Mouse (Mus musculus) layer of hippocampus, postnatal 14 days (tissue): Measurements from ENCODE around the gene Map3k9. TPM values are rescaled to one million over a fixed set of nuclear protein-coding genes. Genes with fewer than 3 reads are reported as not detected.

Experiments used
- DNase-seq, 2 experiments: peaks; one replicate each; pipeline ENCODE4 v3.0.0; 2021 to 2022; ENCODE audit warnings: low spot score in 2 of 2, mixed read lengths in 1 of 2
- total RNA-seq, 2 experiments: library from RNA; stranded (reverse); gene quantifications; 2 replicates each; pipeline ENCODE4 v1.2.3; 2021

The Map3k9 gene
- total RNA-seq, 2 experiments from 2014 or later = 36.6 to 44.4 TPM

DNA sequence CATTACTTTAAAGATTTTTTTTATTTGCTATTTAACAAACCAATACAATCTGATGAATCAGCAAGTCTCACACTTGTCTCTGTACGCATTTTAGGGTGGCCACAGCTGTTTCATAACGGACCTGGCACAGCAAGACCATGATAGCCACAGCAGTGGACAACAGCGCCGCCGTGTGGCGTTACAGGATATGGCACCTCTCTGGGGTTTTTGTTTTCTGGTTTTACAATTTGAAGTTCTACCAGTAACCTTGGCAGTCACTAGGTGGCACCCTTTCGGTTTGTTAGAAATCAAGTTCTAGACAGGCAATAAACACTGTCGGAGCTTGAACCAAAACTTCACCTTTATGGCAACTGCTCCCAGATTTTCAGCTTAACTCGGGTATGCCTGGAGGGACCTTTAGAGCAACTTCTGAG, 7.7 kb upstream of the Map3k9 start:
- peak; percentile 95 for DNase-seq

DNA sequence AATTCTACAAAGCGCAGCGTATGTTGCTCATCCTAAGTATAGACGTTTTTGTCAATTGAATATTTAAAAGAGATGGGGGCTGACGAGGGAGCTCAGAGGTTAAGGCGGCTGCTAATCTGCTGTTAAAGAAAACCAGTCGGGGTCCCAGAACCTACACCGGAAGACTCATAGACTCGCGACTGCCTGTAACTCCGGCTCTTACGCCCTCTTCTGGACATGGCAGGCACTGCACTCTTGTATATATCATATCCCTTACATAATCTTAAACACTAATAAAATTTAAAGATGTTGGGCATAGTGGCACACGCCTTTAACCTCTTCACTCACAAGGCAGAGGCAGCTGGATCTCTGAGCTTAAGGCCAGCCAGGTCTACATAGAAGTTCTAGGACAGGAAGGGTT, 6.3 kb upstream of the Map3k9 start:
- DNase-seq = no peak

DNA sequence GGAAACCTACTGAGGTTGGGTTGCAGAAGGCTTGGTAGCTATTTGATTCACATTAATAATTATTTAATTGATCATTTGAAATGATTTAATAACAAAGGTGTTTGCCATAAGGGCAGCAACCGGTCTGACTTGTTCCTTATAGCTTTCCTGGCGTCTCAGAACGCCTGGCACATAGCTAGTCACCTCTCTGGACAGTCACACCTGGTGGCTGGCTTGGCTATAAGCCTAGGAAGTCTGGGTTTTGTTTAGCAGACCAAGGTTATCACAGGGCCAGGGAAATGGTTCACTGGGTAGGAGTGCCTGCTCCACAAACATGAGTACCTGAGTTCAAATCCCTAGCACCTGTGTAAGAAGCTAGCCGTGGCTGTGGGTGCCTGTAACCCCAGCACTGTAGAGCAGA, 2.3 kb upstream of the Map3k9 start:
- no peak for DNase-seq

DNA sequence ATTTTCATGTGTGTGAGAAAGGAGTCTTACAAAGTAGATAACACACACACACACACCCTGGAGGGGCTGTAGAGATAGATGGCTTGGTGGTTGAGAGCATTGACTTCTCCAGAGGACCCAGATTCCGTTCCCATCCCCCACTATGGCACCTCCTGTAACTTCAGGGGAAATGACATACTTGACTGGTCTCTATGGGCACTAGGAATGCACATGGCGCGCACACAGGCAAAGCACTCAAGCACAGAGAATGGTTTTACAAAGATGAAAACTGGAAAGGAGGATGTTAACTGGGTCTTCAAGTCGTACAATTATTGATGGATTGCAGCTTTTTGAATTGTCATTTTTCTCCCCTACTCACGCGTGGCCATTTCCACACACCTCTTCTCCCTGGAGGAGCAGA, 1.6 kb upstream of the Map3k9 start:
- DNase-seq = no peak

DNA sequence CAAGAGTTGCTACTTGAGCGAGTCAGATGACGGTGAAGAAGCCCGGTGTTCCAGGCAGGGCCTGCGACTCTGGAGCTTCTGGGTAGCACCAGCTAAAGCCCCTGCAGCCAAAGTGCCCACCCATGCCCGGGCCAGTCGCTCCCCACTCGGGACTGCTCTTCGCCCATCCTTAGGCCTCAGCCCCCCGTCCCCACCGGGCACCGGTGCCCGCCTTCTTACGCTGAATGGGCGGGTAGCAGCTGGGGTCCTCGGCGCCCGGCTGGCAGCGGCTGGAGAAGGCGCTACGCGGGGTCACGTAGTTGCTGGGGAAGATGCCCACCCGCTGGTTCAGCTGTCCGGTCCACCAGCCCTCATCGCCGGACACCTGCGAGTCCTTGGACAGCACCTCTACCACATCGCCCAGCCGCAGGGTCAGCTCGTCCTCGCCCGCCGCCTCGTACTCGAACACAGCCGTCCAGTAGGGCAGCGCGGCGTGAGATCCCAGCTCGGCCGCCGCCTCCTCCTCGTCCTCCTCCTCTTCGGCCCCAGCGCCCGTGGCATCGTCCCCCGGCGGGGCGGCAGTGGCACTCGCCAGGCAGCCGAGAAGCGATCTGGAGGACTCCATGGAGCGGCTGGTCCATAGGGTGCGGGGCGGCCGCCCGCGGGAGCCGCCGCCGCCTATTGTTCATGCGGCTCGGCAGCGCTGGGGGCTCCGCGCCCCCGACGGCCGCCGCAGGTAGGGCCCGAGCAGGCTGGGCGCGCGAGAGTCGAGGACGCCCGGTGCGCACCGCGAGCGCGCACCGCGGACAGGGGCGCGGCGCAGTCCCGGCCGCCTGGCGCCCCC, 493 bp downstream of the Map3k9 start:
- DNase-seq = peak in 1 of 2 experiments; percentile 30

DNA sequence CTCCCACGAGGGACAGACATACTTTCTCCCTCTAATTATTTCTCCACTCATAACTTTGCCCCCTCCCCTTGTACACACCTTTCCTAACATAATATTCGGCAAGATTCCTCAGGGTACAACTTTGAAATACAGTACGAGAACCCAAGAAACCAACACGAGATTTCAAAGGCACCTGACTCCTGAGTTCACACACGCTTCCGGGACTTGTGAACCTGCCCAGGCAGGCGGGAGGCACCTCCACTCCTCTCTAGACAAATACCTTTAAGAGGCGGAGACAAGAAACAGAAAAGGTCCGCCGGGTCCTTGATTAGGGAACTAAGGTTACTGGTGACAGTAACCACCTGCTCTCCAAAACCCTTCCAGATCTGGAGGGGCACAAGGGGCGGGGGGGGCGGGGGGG, 1.1 kb downstream of the Map3k9 start:
- no peak for DNase-seq

DNA sequence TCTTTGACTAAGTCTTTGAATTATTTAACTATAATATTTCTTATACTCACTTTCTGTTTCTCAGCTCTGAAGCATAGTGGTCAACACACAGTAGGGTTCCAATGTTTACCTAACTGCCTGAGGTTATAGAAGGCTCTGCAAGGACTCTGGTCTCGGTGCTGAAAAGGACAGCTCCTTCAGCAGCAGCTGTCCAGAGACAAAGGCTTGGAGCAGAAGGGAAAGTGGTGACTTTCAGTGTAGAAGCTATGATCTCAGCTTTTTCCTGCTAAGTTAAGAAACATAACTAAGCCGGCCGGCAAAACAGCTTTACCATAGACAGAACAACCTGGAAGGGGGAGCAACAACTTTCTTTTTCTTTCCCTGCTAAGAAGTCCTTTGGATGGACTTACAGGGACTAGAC, 4.8 kb downstream of the Map3k9 start:
- DNase-seq = no peak

DNA sequence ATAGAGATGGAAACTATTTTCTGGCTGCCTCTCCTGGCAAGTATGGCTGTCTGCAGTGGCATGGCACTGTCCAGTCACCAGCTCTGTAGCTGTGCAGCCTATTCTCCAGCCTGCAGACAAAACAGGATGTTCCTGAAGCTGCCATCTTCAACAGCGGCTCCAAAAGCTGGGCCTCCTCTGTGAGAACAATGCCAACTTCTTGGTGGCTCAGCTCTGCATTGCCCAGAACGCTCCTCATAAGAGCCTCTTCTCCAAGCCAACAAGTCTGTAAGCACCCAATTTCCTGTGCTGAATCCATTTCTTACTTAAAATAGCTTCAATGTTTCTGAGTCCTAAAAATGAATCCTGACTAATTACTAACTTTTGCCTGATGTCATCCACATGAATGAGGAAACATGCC, 5.3 kb downstream of the Map3k9 start:
- DNase-seq = no peak

DNA sequence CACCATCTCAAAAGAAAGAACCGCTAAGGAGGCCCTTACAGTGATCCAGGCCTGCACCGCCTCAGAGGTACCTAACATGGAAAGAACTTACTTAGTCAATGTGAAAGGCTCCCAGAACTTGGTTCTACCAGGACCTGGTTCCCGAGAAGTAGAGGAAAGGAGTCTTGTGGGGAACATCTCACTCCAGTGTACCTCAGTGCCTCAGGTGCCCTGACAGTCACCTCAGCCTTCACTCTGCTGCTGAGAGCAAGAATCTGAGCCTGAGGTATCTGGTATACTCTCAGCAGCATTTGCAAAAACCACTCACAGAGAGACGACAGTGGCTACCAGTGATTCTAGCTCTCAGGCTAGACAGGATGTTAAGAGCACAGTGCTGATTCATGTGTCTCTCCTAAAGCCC, 6.8 kb downstream of the Map3k9 start:
- no peak for DNase-seq

DNA sequence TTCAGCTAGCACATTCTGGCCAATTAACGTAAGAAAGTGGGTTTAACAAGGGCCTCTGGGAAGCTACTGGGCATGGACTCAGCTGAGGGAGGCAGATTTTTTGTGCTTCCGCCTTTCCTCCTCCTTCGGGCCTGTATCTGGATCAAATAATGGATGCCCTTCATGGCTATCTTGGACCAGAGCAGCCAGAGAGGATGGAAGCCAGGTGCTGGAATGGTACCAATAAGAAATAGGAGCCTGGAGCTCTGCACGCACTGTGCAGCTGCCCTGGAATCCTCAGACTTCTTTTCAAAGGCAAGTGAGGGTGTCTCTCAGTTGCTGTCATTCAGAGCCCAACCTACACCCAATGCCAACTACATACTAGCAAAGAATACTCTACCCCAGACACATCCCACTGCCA, 11.5 kb downstream of the Map3k9 start:
- no peak for DNase-seq

DNA sequence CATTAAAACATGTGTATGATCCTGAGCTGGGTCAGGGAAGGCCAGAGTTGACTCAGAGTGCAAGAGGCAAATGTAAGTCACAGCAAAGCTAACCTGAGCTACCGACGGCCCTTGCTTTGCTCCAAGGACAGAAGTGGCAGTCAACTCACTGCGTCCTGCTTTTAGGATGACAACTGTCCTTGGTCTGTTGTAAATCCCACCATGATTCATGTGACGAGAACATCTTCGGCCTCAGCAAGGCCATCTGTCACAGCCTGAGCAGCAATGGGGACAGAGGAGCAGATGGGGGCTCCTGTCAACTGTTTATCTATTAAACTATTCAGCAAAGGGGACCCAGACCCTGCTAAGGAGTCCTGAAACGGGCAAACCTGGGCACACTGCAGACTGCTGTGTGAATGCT, 15.6 kb downstream of the Map3k9 start:
- no peak for DNase-seq

DNA sequence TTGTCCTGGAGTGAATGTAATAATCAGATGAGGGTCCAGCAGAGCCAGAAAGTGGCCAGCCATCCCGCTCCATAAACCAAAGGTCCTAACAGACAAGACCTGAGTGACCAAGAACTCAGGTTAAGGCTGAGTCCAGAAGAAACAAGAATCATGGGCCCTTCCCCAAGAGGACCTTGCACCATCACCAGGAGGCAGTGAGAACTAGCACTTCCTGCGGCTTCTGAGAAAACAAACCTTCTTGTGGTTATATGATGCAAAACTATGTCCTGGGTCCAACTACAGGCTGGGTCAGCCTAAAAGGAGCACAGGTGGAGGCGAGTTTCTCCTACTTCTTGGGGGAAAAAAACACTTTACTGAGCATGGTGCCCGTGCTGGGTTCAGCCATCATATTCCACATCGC, 16.6 kb downstream of the Map3k9 start:
- no peak for DNase-seq

DNA sequence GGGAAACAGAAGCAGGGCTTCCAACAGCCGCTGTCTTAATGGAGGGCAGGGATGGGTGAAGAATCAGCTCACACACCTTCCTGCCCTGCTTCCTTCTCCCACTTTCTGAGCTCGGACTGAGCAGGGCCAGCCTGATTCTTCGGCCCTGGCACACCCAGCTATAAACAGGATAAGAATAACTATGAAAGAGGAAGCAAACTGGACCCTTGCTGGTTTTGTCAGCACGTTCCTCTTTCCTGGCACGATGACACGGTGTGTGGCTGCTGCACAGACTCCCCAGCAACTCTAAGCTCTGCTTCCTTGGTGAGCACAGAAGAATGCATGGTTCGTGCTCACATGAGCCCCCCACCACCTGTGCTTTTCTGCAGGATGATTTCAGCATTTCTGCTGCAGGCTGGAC, 26.3 kb downstream of the Map3k9 start:
- no peak for DNase-seq

DNA sequence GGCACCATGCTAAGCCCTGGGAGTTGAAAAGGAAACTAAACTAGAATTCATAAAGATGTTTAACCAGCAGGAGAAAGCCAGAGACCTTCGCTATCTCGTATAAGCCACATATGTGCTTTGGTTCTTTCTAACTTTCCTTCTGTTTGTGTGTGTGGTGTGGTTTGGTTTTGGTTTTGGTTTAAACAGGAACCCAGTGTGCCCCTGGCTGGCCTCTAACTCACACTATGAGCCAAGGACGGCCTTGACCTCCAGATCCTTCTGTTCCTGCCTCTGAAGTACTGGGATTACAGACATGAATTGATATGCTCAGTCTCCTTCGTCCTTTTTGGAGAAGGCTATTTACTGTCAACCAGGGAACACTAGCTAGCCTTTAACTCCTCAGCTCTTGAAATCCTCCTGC, 29.9 kb downstream of the Map3k9 start:
- no peak for DNase-seq

DNA sequence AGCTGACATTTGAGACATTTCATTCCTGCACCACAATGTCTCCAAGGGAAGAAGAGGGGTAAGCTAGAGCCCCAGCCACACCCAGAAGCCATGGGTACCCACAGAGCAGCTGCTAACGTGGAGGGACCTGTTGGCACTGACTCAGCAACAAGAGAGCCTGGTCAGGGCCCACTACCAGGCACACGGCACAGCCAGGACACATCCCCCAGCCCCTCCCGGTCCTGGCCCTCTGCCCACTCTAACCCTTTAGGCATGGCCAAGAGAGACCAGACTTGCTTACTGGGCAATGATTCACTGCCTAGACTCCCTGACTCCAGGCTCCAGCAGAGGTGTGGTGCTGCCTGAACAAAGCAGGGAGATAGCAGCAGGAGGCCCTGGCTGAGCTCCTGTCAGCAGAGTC, 32.1 kb downstream of the Map3k9 start:
- no peak for DNase-seq

DNA sequence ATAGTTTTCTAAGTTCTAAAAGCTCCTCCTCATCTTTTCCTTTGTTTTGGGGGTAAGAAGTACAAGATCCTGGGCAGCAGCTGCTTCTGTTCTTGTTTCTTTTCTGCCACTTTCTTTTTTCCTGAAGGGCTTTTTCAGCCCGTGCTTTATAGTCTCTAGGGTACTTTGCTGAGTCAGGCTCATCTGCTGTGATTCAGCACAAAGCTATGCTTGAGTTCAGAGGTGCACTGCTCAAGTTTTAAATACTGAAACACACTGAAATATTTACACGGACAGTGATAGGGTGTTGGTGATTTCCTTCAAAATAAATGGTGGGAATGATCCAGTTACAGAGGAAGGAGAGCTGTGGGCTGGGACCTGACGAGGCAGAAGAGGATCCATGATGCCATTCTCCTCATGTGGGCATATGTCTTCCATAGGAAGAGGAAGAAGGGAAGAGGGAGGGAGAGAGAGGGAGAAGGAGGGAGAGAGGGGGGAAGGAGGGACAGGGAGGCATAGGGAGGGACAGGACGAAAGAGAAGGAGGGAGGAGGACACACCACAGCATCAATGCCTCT, 32.9 kb downstream of the Map3k9 start:
- no peak for DNase-seq

DNA sequence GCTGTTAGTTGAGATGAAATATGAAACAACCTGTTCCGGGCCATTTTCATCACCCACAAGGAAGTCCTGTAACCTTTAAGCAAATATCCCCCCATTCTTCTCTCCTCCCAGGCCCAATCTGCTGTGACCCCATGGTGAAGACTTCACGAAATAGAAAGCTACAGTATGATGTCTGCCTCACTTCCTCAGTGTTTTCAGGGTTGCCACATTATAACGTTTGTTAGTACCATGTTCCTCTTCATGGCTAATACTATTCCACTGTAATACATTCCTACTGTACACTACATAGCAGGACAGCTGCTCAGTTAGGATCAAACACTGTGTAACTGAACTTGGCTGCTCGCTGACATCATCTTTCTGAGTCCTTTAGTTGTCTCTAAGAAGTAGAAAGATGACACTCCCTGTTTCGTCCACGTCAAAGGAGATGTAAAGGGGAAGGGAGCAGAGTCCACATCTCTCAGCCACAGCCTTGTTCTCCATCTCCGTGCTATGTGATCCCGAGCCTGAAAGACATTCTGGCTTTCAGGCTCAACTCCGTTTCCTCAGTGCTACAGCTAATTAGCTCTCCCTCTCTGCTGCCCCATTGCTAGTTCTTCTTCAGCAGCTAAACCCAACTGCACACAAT, 34.5 kb downstream of the Map3k9 start:
- DNase-seq = no peak

DNA sequence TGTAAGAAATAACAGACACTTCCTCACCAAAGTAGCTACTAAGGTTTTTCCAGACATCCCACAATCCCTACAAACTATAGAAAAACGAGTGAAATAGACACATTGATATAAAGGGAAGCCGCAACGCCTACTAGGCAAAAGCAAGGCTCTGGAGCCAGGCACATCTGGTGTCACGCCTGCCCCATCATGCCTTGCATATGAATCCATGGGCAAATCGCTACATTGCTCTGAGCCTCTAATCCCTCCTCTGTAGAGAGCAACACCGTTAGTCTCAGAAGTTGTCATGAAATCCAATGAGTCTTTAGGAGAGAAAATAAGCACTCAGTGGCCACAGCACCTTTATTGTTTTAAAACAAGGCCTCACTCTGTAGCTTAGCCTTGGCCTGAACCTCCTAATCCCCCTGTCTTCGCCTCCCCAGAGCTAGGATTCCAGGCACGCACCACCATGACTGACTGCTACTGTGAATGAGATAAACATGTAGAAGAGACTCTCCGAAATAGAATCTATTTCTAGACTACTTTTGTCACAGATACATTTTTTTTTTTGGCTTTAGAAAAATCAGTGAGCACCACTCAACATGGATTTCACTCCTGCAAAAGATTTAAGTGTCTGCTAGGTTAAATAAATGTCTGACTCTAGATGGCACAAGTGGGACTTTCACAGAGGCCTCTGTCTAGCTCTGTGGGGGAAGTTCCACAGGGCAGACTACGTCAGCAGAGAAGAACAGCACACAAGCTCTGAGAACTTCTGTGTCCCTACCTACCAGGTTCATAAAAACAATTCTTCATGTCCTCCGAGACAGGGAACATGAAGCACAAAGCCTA, 45.5 kb downstream of the Map3k9 start:
- peak in 1 of 2 experiments; percentile 28 for DNase-seq

DNA sequence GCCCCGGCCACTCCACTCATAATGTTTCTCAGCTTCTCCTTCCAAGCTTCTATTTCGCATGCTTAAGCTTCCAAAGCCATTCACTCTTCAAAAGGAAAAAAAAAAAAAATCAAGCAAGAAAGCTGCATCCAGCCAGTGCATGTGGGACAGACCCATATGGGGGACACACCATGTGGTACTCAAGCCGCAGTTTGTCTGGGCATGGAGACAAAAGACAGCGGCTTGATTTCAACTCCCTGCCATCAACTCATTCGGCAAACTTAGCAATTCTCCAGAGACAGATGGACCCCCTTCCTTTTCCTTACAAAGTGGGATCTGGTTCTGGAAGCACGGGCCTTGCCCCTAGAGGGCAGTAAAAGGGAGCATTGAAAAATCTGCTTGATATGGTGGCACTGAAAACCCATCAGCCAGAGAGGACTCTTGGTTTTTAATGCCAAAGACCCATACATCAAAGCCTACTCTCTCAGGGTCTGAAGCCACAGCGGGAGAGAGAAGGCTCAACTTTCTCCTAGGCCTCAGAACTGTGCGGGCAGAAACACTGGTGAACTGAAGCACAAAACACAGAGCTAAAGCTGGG, 54.6 kb downstream of the Map3k9 start:
- peak; percentile 24 to 43 for DNase-seq

DNA sequence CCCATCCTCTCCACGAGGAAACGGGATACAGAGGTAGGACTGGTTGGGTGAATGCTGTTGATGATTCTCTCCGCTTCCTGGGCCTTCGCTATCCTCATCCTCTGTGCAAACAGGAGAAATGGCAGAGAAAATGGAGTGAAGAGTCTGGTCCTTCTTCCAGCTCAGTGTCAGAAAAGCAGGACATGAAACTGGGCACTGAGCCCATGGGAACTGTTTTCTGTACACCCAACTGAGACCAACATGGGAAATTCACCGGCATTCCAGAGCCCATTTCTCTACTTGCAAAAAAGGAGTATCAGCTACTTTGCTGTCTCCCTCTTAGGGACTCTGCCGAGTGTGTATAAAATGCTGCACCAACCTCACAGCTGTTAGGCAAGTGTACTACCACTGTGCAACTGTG, 56.2 kb downstream of the Map3k9 start:
- no peak for DNase-seq

DNA sequence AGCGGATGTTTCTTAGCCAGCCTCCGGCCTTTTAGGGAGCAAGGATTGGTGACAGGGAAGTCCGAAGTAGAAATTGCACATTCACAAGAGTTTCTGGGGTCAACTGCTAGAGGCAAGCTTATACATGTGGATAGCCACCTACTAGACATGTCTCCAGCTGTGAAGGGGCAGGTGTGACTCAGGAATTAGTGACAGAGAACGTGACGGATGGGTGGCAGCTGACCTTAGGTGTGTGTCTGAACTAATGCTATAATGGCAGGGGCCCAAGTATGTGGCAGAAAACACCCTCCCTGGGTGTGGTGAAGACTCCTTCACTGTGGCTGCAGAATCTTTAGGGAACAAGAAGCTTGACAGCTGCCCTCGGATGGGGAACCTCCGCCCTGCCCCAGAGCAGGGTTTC, 57.6 kb downstream of the Map3k9 start:
- DNase-seq = no peak
